Mouse (Mus musculus): ENCODE measurements around the gene Creld1. TPM values are rescaled to one million over a fixed set of nuclear protein-coding genes. Genes with fewer than 3 reads are reported as not detected.

Creld1 gene
- polyA plus RNA-seq, 1 experiment from 2014 or later, result 23.9 TPM

DNA sequence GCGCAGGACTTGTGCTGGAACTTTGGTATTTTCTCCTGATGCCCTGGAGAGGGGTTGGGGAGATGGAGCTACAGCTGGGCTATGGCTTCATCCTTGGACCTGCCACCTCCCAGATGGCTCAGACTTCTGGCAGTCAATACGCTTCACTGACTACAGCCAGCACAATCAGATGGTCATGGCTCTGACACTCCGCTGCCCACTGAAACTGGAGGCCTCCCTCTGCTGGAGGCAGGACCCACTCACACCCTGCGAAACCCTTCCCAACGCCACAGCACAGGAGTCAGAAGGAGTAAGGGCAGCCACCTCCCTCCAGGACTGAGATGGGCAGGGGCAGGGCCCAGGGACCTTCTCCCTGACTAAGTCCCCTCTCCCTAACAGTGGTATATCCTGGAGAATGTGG lies 17.5 kb upstream of the Creld1 start:
- Histone ChIP-seq H3K4me3 (replicated peaks; ENCODE audit: low read length) (no peak overlapping the region), H3K4me1 (ENCODE audit: control insufficient read depth, insufficient read depth, low read length) (peaks cover under 1% of the 10 kb centered on the region), H3K9me3 (replicated peaks; ENCODE audit: control insufficient read depth, low read length) (no peaks in the 10 kb centered on the region), H3K4me2 (ENCODE audit: low read depth, low read length) (no peak overlapping the region), H3K27me3 (ENCODE audit: control insufficient read depth, insufficient read depth, low read length) (no peaks in the 10 kb centered on the region), H3K9ac (ENCODE audit: low read length) (no peak overlapping the region; the same call in 1 of the 2 replicates), H3K36me3 (ENCODE audit: control insufficient read depth, insufficient read depth, low read length) (no peaks in the 10 kb centered on the region), H3K27ac (ENCODE audit: low read length) (no peak overlapping the region)
- WGBS, result 55% methylated on average over 5 of the region's 5 CpGs
- ATAC-seq (ENCODE audit: insufficient read depth, low FRiP score), result no peak

DNA sequence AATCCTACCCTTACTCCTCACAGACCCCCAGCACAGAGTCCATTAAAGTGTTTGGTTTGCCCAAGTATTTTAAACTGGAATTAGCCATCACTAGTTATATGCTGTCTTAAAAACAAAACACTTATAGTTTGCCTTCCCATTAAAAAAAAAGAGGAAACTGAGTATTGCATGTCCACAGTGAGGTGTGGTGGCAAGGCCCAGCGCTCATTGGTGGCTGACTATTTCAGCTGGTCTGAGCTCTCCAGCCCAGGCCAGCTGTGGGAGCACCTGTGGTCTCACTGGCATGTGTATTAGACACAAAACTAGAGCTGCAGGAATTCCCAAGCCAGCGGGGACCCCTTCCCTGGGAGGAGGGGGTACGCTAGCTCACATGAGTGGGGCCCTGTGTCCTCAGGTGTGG lies 14.6 kb upstream of the Creld1 start:
- Histone ChIP-seq H3K9ac (ENCODE audit: low read length) (peak overlapping the region; percentile 38), H3K36me3 (ENCODE audit: control insufficient read depth, insufficient read depth, low read length) (no peaks in the 10 kb centered on the region), H3K9me3 (replicated peaks; ENCODE audit: control insufficient read depth, low read length) (no peaks in the 10 kb centered on the region), H3K4me2 (ENCODE audit: low read depth, low read length) (peak overlapping the region; percentile 63; the same call in 1 of the 2 replicates), H3K27ac (ENCODE audit: low read length) (no peak overlapping the region), H3K4me1 (ENCODE audit: control insufficient read depth, insufficient read depth, low read length) (peaks cover 20% of the 10 kb centered on the region), H3K27me3 (ENCODE audit: control insufficient read depth, insufficient read depth, low read length) (no peaks in the 10 kb centered on the region), H3K4me3 (replicated peaks; ENCODE audit: low read length) (no peak overlapping the region)
- ATAC-seq (ENCODE audit: insufficient read depth, low FRiP score), result no peak
- 71% methylated on average over 3 of the region's 3 CpGs for WGBS

DNA sequence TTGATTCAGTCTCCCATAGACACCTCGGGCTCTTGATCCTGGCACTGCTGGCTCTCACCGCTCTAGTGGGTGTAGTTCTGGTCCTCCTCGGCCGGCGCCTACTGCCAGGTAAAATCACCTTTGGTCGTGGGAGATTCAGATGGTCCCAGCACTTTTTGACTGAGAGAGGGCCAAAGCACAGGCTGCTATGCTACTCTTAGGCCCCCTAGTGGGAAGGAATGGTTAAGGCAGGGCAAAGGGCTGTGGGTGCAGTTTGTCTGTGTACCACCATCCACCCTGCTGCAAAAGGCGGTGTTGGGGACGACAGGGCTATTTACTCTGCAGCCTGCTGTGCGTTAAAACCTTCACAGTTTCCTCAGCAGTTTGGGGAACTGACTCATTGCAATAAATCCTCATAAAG lies 14.1 kb upstream of the Creld1 start:
- peak; percentile 35; the same call in 1 of the 2 replicates for ATAC-seq (ENCODE audit: insufficient read depth, low FRiP score)
- H3K4me3 ChIP-seq (replicated peaks; ENCODE audit: low read length), result peak overlapping the region; percentile 39
- H3K9ac ChIP-seq (ENCODE audit: low read length), result peak overlapping the region; percentile 38
- no peaks in the 10 kb centered on the region for H3K36me3 ChIP-seq (ENCODE audit: control insufficient read depth, insufficient read depth, low read length)
- WGBS, result 5% methylated on average over 9 of the region's 9 CpGs
- H3K9me3 ChIP-seq (replicated peaks; ENCODE audit: control insufficient read depth, low read length), result no peaks in the 10 kb centered on the region
- H3K4me2 ChIP-seq (ENCODE audit: low read depth, low read length), result peak overlapping the region; percentile 63
- H3K27me3 ChIP-seq (ENCODE audit: control insufficient read depth, insufficient read depth, low read length), result no peaks in the 10 kb centered on the region
- H3K27ac ChIP-seq (ENCODE audit: low read length), result no peak overlapping the region
- peaks cover 20% of the 10 kb centered on the region for H3K4me1 ChIP-seq (ENCODE audit: control insufficient read depth, insufficient read depth, low read length)

DNA sequence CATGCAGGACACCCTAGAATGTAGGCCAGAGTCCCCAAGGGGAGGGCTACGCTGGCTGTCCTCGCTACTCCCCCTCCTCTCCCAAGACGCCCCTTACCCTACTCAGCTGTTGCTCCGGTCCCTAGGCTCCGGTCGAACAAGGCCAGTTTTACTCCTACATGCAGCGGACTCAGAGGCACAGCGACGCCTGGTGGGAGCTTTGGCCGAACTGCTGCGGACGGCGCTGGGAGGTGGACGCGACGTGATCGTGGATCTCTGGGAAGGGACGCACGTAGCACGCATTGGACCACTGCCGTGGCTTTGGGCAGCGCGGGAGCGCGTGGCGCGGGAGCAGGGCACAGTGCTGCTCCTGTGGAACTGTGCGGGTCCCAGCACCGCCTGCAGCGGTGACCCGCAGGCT lies 13.7 kb upstream of the Creld1 start:
- Histone ChIP-seq H3K9ac (ENCODE audit: low read length) (peak overlapping the region; percentile 38), H3K4me3 (replicated peaks; ENCODE audit: low read length) (peak overlapping the region; percentile 39), H3K4me1 (ENCODE audit: control insufficient read depth, insufficient read depth, low read length) (peaks cover 20% of the 10 kb centered on the region), H3K9me3 (replicated peaks; ENCODE audit: control insufficient read depth, low read length) (no peaks in the 10 kb centered on the region), H3K27ac (ENCODE audit: low read length) (no peak overlapping the region), H3K27me3 (ENCODE audit: control insufficient read depth, insufficient read depth, low read length) (no peaks in the 10 kb centered on the region), H3K4me2 (ENCODE audit: low read depth, low read length) (peak overlapping the region; percentile 63), H3K36me3 (ENCODE audit: control insufficient read depth, insufficient read depth, low read length) (no peaks in the 10 kb centered on the region)
- ATAC-seq (ENCODE audit: insufficient read depth, low FRiP score), result peak; percentile 74; the same call in 1 of the 2 replicates
- 2% methylated on average over 31 of the region's 31 CpGs for WGBS

DNA sequence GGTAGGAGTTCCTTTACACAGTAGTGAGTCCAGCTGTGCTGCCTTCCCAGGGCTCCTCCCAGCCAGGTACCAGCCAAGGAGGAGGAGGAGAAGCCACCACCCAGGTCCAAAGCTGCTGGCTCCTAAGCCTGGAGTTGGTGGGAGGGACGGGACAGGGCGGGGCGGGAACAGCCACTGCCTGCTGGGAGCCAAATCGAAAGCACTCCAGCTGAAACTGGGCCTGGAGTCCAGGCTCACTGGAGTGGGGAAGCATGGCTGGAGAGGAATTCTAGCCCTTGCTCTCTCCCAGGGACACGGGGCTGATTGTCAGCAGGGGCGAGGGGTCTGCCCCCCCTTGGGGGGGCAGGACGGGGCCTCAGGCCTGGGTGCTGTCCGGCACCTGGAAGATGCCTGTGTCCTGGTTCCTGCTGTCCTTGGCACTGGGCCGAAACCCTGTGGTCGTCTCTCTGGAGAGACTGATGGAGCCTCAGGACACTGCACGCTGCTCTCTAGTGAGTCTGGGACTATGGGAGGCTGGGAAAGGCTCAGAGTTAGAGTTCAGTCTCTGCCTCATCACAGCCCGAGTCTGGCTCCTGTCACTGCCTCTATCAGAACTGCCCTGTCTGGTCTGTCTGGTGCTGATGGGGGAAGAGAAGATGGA lies 11.7 kb upstream of the Creld1 start, which contains the start of gene Il17rc:
Il17rc (plus strand) TSS at position 131 of the 640 bp plus-strand sequence.
- peaks cover 20% of the 10 kb centered on the region for H3K4me1 ChIP-seq (ENCODE audit: control insufficient read depth, insufficient read depth, low read length)
- peak within 1 kb of the TSS; percentile 74 for H3K4me2 ChIP-seq (ENCODE audit: low read depth, low read length)
- peak; percentile 78 for ATAC-seq (ENCODE audit: insufficient read depth, low FRiP score)
- WGBS, result 22% methylated on average over 12 of the region's 12 CpGs
- peak within 1 kb of the TSS; percentile 83 for H3K9ac ChIP-seq (ENCODE audit: low read length)
- H3K9me3 ChIP-seq (replicated peaks; ENCODE audit: control insufficient read depth, low read length), result no peaks in the 10 kb centered on the region
- H3K36me3 ChIP-seq (ENCODE audit: control insufficient read depth, insufficient read depth, low read length), result no peaks in the 10 kb centered on the region
- H3K4me3 ChIP-seq (replicated peaks; ENCODE audit: low read length), result peak within 1 kb of the TSS; percentile 49
- peak within 1 kb of the TSS; percentile 93 for H3K27ac ChIP-seq (ENCODE audit: low read length)
- no peaks in the 10 kb centered on the region for H3K27me3 ChIP-seq (ENCODE audit: control insufficient read depth, insufficient read depth, low read length)

DNA sequence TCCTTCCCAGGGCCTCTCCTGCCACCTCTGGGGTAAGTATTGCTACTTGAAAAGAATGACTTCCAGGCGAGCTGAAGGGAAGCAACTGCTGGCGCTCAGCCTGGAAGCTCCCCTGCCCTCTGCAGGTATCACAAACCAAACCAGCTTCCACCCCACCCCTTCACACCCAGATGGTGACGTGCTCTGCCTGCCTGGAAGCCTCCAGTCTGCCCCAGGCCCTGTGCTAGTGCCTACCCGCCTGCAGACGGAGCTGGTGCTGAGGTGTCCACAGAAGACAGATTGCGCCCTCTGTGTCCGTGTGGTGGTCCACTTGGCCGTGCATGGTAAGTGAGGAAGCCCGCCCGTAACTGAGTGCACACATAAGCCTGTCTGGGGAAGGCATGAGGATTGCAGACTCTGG lies 11.0 kb upstream of the Creld1 start:
- Histone ChIP-seq H3K27me3 (ENCODE audit: control insufficient read depth, insufficient read depth, low read length) (no peaks in the 10 kb centered on the region), H3K9ac (ENCODE audit: low read length) (peak overlapping the region; percentile 83), H3K4me3 (replicated peaks; ENCODE audit: low read length) (peak overlapping the region; percentile 49), H3K9me3 (replicated peaks; ENCODE audit: control insufficient read depth, low read length) (no peaks in the 10 kb centered on the region), H3K27ac (ENCODE audit: low read length) (peak overlapping the region; percentile 93), H3K4me1 (ENCODE audit: control insufficient read depth, insufficient read depth, low read length) (peaks cover 20% of the 10 kb centered on the region), H3K36me3 (ENCODE audit: control insufficient read depth, insufficient read depth, low read length) (no peaks in the 10 kb centered on the region), H3K4me2 (ENCODE audit: low read depth, low read length) (peak overlapping the region; percentile 74)
- peak; percentile 52; the same call in 1 of the 2 replicates for ATAC-seq (ENCODE audit: insufficient read depth, low FRiP score)
- 64% methylated on average over 10 of the region's 10 CpGs for WGBS

DNA sequence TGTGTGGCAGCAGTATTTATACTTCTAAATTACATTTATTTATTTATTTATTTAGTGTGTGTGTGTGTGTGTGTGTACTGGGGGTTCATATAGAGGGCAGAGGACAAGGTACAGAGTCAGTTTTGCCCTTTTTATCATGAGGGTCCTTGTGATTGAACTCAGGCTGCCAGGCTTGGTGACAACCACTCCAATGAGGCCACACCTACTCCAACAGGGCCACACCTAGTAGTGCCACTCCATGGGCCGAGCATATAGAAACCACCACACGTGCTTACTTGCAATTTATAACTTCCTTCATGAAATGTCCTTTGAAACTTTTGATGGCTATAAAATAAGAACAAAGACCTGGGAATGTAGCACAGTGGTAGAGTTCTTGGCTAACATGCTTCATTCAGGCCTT lies 9.9 kb upstream of the Creld1 start:
- H3K4me3 ChIP-seq (replicated peaks; ENCODE audit: low read length), result no peak overlapping the region
- no peak overlapping the region for H3K27ac ChIP-seq (ENCODE audit: low read length)
- ATAC-seq (ENCODE audit: insufficient read depth, low FRiP score), result no peak
- no peak overlapping the region for H3K4me2 ChIP-seq (ENCODE audit: low read depth, low read length)
- H3K36me3 ChIP-seq (ENCODE audit: control insufficient read depth, insufficient read depth, low read length), result no peaks in the 10 kb centered on the region
- 62% methylated on average over 2 of the region's 2 CpGs for WGBS
- no peak overlapping the region for H3K9ac ChIP-seq (ENCODE audit: low read length)
- H3K27me3 ChIP-seq (ENCODE audit: control insufficient read depth, insufficient read depth, low read length), result no peaks in the 10 kb centered on the region
- H3K9me3 ChIP-seq (replicated peaks; ENCODE audit: control insufficient read depth, low read length), result no peaks in the 10 kb centered on the region
- H3K4me1 ChIP-seq (ENCODE audit: control insufficient read depth, insufficient read depth, low read length), result peaks cover 20% of the 10 kb centered on the region

DNA sequence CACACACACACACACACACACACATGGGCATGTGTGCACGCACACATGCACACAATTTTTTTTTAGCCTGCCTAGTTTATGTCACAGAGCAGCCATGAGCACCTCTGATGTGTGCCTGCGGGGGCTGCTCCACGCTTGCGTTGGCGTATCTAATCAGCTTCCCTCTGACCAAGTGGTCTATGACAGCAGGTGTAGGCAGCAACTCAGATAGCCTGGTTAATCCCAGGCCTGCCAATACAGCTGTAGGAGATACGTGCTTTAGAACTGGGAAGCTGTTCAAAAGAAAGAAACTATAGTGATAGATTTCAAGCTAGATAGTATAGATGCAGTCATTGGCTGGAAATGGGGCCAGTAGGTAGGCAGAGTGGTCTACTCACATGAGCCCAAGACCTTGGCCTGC lies 9.4 kb upstream of the Creld1 start:
- Histone ChIP-seq H3K27ac (ENCODE audit: low read length) (no peak overlapping the region), H3K27me3 (ENCODE audit: control insufficient read depth, insufficient read depth, low read length) (no peaks in the 10 kb centered on the region), H3K9me3 (replicated peaks; ENCODE audit: control insufficient read depth, low read length) (no peaks in the 10 kb centered on the region), H3K36me3 (ENCODE audit: control insufficient read depth, insufficient read depth, low read length) (no peaks in the 10 kb centered on the region), H3K4me2 (ENCODE audit: low read depth, low read length) (no peak overlapping the region), H3K4me1 (ENCODE audit: control insufficient read depth, insufficient read depth, low read length) (peaks cover 20% of the 10 kb centered on the region), H3K4me3 (replicated peaks; ENCODE audit: low read length) (no peak overlapping the region), H3K9ac (ENCODE audit: low read length) (no peak overlapping the region)
- ATAC-seq (ENCODE audit: insufficient read depth, low FRiP score), result no peak
- WGBS, result 86% methylated on average over 6 of the region's 6 CpGs

DNA sequence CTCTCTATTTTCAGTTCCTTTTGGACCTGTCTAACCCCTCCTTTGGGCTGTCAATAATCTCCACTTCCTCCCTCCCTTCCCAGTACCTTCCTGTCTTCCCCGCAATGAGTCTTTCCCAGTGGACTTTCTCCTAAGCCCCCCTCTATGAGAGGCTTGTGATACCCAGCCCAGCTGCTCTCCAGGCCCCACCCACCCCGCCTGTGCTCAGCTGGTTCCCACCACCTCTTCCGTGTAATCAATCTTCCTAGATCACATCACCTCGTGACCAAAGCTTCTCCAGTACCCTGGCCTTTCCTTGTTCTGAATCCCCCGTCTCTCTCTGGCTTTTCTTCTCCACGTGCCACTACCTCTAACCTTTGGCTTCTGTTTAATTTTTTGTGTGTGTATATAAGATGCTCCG lies 5.7 kb upstream of the Creld1 start:
- no peaks in the 10 kb centered on the region for H3K36me3 ChIP-seq (ENCODE audit: control insufficient read depth, insufficient read depth, low read length)
- no peak for ATAC-seq (ENCODE audit: insufficient read depth, low FRiP score)
- H3K27ac ChIP-seq (ENCODE audit: low read length), result no peak overlapping the region
- peaks cover 7% of the 10 kb centered on the region for H3K4me1 ChIP-seq (ENCODE audit: control insufficient read depth, insufficient read depth, low read length)
- 22% methylated on average over 7 of the region's 7 CpGs for WGBS
- H3K27me3 ChIP-seq (ENCODE audit: control insufficient read depth, insufficient read depth, low read length), result 0 out of 2 replicates have a peak, but pooled peaks cover 3% of the 10 kb centered on the region
- no peaks in the 10 kb centered on the region for H3K9me3 ChIP-seq (replicated peaks; ENCODE audit: control insufficient read depth, low read length)
- H3K4me3 ChIP-seq (replicated peaks; ENCODE audit: low read length), result no peak overlapping the region
- H3K4me2 ChIP-seq (ENCODE audit: low read depth, low read length), result no peak overlapping the region
- no peak overlapping the region for H3K9ac ChIP-seq (ENCODE audit: low read length)

Measured in stomach, embryonic 16.5 days (tissue).